Mouse (Mus musculus): ENCODE data around the gene Tmem140. TPM values are rescaled to one million over a fixed set of nuclear protein-coding genes. Genes with fewer than 3 reads are reported as not detected.

Tmem140 gene
- polyA plus RNA-seq, 1 experiment from 2014 or later, result 1.3 TPM

DNA sequence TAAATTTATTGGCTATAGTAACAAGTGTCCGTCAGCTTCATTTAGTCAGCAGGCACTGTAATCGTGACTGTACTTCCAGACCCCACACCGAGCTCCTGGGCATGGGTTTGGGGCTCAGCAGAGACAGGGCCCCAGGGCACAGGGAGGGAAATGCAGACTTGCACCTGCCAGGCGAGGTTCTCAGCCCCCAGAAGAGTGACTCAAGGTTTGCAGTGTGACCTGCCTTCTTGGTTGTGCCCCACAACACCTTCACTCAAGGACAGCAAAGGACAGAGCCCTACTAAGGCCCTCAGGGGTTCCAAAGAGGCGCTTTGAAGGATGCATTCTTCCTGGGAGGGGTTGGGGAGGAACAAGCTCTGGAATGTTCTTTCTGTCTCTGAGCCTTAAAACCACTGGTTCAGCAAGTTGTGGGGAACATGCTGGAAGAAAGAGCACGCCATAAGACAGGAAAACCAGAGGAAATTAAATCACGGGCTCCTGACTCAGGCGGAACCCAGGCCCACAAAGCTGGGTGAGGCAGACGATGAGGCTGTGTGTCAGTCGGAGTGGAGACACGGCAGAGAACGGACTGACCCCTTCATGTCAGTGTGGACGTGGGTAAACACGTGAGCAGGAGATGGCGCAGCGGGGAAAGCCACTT lies 16.3 kb downstream of the Tmem140 start:
- Histone ChIP-seq H3K27me3 (no peaks in the 10 kb centered on the region), H3K4me2 (replicated peaks) (no peak overlapping the region), H3K9ac (replicated peaks) (no peak overlapping the region), H3K4me3 (no peak overlapping the region), H3K27ac (replicated peaks) (no peak overlapping the region), H3K36me3 (0 out of 2 replicates have a peak, but pooled peaks cover 3% of the 10 kb centered on the region), H3K4me1 (peaks cover 13% of the 10 kb centered on the region), H3K9me3 (no peaks in the 10 kb centered on the region)
- 91% methylated on average over 16 of the region's 16 CpGs for WGBS
- ATAC-seq (replicated peaks), result no peak

DNA sequence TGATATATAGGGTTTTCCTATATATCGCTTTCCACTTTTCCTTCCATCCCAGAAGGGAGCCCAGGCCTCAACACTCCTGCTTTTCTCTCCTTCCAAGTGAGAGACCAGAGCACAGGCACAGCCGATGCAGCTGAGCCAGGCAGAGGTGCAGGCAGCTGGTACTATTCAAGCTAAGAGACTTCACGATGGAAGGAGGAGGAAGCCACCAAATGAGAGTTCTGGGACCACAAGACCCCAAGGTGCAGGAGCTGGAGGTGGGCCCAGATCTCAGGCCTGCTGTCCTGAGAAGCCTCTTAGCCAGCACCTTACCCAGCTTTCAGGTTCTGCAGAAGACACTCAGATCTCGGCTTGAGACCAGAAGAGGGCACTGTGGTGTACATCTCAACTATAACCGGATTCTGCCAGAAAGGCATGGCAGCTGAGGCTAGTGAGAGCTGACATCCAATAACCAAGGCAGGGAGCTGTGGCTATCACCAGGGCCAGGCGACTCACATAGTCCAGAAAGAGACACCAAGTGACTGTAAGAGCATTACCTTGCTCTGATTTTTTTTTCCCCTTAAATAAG lies 17.0 kb downstream of the Tmem140 start:
- Histone ChIP-seq H3K36me3 (0 out of 2 replicates have a peak, but pooled peaks cover 3% of the 10 kb centered on the region), H3K4me1 (peaks cover 13% of the 10 kb centered on the region), H3K9ac (replicated peaks) (no peak overlapping the region), H3K27me3 (no peaks in the 10 kb centered on the region), H3K4me2 (replicated peaks) (no peak overlapping the region), H3K4me3 (no peak overlapping the region), H3K9me3 (no peaks in the 10 kb centered on the region), H3K27ac (replicated peaks) (no peak overlapping the region)
- ATAC-seq (replicated peaks), result no peak
- WGBS, result 64% methylated on average over 6 of the region's 6 CpGs

DNA sequence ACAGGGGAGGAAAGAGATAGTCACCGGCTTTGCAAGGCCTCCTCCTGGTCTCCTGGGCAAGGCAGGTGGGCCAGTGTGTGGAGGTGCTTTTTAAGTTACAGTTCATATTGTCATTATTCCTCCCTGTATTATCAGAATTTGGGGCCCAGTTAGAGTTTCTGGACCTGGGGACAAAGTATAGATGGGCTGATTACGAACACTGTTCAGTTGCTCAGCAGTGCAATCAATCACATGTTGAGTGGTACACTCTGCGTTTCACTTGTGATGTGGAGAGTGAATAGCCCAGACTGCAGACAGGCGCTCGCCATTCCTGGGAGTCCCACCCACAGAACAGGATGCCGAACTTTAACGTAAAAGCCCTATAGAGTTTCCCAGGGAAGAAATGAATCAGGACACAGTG lies 21.8 kb downstream of the Tmem140 start:
- Histone ChIP-seq H3K9ac (replicated peaks) (no peak overlapping the region), H3K9me3 (no peaks in the 10 kb centered on the region), H3K4me3 (no peak overlapping the region), H3K4me1 (peaks cover 10% of the 10 kb centered on the region), H3K4me2 (replicated peaks) (no peak overlapping the region), H3K36me3 (peaks cover 16% of the 10 kb centered on the region; the same call in 1 of the 2 replicates), H3K27me3 (no peaks in the 10 kb centered on the region), H3K27ac (replicated peaks) (no peak overlapping the region)
- ATAC-seq (replicated peaks), result no peak
- 90% methylated on average over 7 of the region's 7 CpGs for WGBS

DNA sequence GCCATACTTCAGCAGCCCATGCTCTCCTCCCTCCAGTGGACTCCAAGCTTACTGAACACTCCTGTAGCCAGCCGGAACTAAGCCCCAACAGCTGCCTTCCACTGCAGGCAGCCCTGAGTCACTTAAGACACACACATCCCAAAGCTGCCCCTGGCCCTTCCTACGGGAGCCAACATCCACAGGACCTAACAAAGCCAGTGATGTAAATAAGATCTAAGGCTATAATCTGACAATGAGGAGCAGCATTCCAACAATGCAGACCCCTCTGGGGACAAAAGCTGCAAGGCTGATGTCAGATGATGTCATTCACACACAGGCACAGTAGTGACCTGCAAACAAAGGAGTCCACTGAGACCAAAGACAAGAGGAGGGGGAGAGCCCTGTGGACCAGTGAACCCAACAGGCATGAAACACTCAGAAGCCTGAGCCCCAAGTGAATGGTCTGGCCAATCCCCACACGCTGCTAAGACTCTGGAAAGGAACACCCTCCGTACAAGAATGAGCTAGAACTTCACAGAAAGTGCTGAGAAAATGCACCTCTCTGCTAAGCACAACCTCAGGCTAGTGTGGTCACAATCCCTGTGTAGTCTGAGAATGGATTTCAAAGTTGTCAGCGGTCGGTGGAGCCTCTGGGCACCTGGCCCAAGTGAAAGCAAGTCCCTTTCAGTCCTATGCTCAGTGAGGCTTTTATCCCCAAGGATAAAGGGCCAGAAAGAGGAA lies 24.3 kb downstream of the Tmem140 start:
- 19% methylated on average over 6 of the region's 6 CpGs for WGBS
- H3K9ac ChIP-seq (replicated peaks), result no peak overlapping the region
- ATAC-seq (replicated peaks), result peak; percentile 58

DNA sequence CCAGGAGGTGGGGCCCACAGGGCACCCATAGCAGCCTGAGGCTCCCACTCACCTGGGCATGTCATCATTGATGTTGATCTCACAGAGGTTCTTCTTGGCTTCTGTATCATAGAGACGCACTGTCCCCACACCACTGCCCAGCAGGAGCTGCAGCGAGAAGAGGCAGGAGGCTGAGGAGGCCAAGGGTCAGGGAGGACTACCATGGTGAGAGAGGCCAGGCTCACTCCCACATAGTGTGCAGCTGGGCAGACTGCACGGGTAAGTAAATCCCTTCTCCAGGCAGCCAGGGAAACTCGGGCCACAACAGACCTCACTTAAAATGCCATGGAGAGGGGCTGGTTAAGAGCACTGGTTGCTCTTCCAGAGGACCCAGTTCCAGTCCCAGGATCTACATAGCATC lies 26.2 kb downstream of the Tmem140 start:
- Histone ChIP-seq H3K27ac (replicated peaks) (no peak overlapping the region), H3K9ac (replicated peaks) (no peak overlapping the region), H3K4me3 (no peak overlapping the region), H3K4me2 (replicated peaks) (no peak overlapping the region), H3K9me3 (no peaks in the 10 kb centered on the region), H3K36me3 (peaks cover 39% of the 10 kb centered on the region; the same call in 1 of the 2 replicates), H3K4me1 (peaks cover 10% of the 10 kb centered on the region), H3K27me3 (no peaks in the 10 kb centered on the region)
- WGBS, result 67% methylated on average over 4 of the region's 4 CpGs
- no peak for ATAC-seq (replicated peaks)

More for the DNA sequence above, 24.3 kb downstream of the Tmem140 start:
- no peak overlapping the region for H3K27ac ChIP-seq (replicated peaks)
- peaks cover 10% of the 10 kb centered on the region for H3K4me1 ChIP-seq
- H3K4me2 ChIP-seq (replicated peaks), result no peak overlapping the region
- H3K36me3 ChIP-seq, result peaks cover 28% of the 10 kb centered on the region; the same call in 1 of the 2 replicates
- H3K4me3 ChIP-seq, result no peak overlapping the region
- H3K27me3 ChIP-seq, result no peaks in the 10 kb centered on the region
- H3K9me3 ChIP-seq, result no peaks in the 10 kb centered on the region

DNA sequence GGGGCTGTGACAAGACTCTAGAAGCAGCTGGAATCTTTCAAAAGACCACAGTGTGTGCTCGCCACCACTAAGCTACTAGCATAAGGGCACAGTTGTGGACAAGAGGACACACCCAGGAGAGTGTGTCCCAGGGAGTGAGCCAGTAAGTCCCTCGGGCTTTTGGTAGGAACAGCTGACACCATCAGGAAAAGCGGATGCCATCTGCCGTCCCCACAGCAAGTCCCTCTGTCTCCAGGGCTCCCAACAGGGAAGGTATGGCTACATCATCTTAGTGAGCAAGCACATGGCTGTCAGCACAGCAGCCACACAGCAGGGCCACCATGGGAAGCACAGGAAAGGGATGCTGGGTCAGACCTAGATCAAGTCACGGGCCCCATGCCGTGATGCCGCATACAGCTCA lies 32.6 kb downstream of the Tmem140 start:
- Histone ChIP-seq H3K9me3 (no peaks in the 10 kb centered on the region), H3K4me1 (no peaks in the 10 kb centered on the region), H3K9ac (replicated peaks) (no peak overlapping the region), H3K4me2 (replicated peaks) (no peak overlapping the region), H3K27me3 (no peaks in the 10 kb centered on the region), H3K4me3 (no peak overlapping the region), H3K36me3 (peaks cover 46% of the 10 kb centered on the region), H3K27ac (replicated peaks) (no peak overlapping the region)
- ATAC-seq (replicated peaks), result no peak
- 88% methylated on average over 7 of the region's 7 CpGs for WGBS

DNA sequence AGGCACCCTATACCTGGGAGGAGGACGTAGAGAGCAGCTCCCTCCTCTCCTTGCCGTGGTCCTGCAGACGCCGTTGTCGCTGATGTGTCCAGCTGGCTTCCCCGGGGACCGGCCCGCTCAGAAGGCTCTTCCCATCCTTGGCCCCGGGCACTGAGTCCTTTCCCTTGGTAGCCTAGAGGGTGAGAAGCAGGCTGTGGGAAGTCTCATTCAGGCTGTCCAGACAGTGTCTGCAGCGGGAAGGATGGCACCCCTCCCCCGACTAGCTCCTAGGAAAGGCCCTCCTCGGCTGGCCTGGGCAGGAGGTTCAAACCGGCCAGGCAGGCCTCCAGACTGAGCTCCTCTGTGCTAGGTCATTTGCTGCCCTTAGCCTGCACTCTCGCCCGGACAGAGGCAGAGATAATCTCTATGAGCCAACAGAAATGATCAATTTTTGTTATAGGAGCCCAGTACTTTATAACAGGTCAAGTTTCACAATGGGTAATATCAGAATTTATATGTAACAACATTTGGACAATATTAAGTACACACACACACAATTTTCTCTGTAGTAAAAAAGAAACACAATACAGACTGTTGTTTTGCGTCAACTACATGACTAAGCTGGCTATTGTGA lies 33.3 kb downstream of the Tmem140 start:
- Histone ChIP-seq H3K9me3 (no peaks in the 10 kb centered on the region), H3K36me3 (peaks cover 48% of the 10 kb centered on the region), H3K4me1 (no peaks in the 10 kb centered on the region), H3K27ac (replicated peaks) (no peak overlapping the region), H3K4me2 (replicated peaks) (no peak overlapping the region), H3K4me3 (no peak overlapping the region), H3K9ac (replicated peaks) (no peak overlapping the region), H3K27me3 (no peaks in the 10 kb centered on the region)
- 61% methylated on average over 16 of the region's 16 CpGs for WGBS
- no peak for ATAC-seq (replicated peaks)

DNA sequence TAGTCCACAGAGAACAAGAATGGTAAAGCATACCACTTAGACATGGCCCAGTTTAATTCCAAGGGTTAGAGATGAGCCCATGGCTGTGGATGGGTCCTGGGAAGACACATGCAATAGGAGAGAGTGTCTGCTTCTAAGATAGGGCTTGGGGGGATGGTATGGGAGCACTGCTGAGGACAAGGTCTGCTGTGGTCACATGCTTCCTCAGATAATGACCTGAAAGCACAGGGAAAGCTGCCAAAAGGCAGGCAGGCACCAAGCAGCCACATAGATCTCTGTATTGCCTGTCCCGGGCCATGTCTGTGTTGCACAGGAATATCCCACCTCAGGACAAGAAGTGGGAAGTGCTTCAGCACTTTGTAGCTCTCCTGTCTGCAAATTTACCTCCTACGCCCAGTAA lies 36.2 kb downstream of the Tmem140 start:
- no peak overlapping the region for H3K9ac ChIP-seq (replicated peaks)
- no peaks in the 10 kb centered on the region for H3K27me3 ChIP-seq
- H3K36me3 ChIP-seq, result peaks cover 36% of the 10 kb centered on the region
- H3K4me3 ChIP-seq, result no peak overlapping the region
- no peaks in the 10 kb centered on the region for H3K9me3 ChIP-seq
- H3K4me1 ChIP-seq, result no peaks in the 10 kb centered on the region
- WGBS, result 98% methylated on average over 2 of the region's 2 CpGs
- no peak for ATAC-seq (replicated peaks)
- H3K27ac ChIP-seq (replicated peaks), result no peak overlapping the region
- no peak overlapping the region for H3K4me2 ChIP-seq (replicated peaks)

DNA sequence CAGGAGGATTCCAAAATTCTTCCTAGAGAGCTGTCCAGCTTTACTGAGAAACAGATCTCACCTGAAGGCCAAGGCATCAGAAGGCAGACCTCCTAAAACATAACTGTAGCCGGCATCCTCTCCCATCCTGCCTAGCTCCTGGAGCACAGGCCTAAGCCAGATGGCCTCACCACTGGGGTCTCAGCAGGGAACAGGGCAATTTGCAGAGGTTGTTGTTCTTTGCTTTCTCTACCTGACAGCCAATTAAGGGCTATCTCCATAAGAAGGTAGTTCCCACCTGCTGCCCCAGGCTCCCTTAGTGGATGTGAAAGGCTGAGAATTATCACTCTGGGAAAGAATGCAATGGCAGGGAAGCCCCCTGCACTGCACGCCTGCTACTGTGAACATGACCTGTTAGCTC lies 38.0 kb downstream of the Tmem140 start:
- no peaks in the 10 kb centered on the region for H3K27me3 ChIP-seq
- no peak overlapping the region for H3K4me3 ChIP-seq
- no peaks in the 10 kb centered on the region for H3K4me1 ChIP-seq
- no peak for ATAC-seq (replicated peaks)
- no peaks in the 10 kb centered on the region for H3K9me3 ChIP-seq
- peaks cover 24% of the 10 kb centered on the region; the same call in 1 of the 2 replicates for H3K36me3 ChIP-seq
- H3K4me2 ChIP-seq (replicated peaks), result no peak overlapping the region
- no peak overlapping the region for H3K9ac ChIP-seq (replicated peaks)
- no peak overlapping the region for H3K27ac ChIP-seq (replicated peaks)
- 55% methylated on average over 2 of the region's 2 CpGs for WGBS

DNA sequence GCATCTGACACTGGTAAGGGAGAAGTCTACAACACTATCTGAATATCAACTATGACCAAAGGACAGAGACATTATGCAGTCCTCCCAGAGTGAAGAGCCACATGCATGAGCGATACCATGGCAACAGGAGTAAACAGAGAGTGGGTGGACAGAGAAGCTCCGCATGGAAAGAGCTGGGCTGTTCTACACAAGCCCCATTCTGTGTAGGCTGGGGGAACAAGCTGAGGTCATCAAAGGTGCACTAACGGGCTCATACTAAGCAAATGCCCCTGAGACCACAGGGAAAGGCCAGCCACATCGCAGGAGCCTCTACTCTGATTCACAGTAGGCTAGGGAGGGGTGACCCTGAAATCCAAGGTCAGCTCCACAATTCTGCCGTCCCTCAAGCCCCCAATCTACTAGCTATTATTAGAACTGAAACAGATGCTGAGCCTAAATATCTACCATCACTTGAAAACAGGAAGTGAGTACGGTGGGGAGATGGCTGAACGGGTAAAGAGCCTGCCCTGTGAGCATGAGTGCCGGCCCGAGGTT lies 39.0 kb downstream of the Tmem140 start:
- Histone ChIP-seq H3K27me3 (no peaks in the 10 kb centered on the region), H3K36me3 (peaks cover 27% of the 10 kb centered on the region; the same call in 1 of the 2 replicates), H3K9me3 (no peaks in the 10 kb centered on the region), H3K4me2 (replicated peaks) (no peak overlapping the region), H3K27ac (replicated peaks) (no peak overlapping the region), H3K9ac (replicated peaks) (no peak overlapping the region), H3K4me1 (no peaks in the 10 kb centered on the region), H3K4me3 (no peak overlapping the region)
- 75% methylated on average over 9 of the region's 9 CpGs for WGBS
- no peak for ATAC-seq (replicated peaks)

DNA sequence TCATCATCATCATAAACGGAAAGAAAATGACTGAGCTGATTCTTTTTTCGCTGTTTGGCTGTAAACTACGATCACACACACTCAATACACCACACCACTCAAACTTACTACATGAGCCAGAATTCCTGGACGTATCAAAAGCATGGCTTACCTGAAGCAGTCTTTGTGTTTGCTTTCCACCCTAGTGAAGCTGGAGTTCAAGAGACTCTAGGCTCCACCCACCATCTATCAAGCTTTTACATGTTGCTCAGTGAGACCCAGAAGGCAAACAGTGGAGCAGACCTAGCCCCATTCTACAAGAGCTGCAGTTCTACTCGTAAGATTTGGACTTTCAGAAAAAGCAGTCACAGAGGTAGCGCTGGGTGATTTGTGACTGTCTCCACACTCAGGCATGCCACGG lies 39.6 kb downstream of the Tmem140 start:
- no peak overlapping the region for H3K4me3 ChIP-seq
- ATAC-seq (replicated peaks), result no peak
- H3K4me2 ChIP-seq (replicated peaks), result no peak overlapping the region
- no peak overlapping the region for H3K27ac ChIP-seq (replicated peaks)
- H3K27me3 ChIP-seq, result no peaks in the 10 kb centered on the region
- H3K4me1 ChIP-seq, result no peaks in the 10 kb centered on the region
- peaks cover 27% of the 10 kb centered on the region; the same call in 1 of the 2 replicates for H3K36me3 ChIP-seq
- H3K9ac ChIP-seq (replicated peaks), result no peak overlapping the region
- WGBS, result 92% methylated on average over 7 of the region's 7 CpGs
- H3K9me3 ChIP-seq, result no peaks in the 10 kb centered on the region

DNA sequence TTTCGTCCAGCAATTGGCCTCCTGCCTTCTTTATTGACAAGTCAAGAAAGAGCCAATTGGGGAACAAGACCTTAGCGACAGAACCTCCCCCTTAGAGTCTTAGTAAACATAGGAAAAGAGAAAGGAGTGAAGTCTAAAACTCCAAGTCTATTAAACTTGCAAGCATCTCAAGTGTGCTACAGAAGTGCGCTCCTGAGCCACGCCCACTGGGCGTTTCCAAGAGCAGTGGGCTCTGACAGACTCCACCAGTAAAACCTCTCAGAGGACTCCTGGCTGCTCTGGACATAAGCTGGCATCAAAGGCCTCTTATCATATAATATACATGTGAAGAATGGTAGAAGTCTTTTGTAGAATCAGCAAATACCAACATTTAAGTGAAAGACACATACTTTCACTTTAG lies 40.5 kb downstream of the Tmem140 start:
- H3K36me3 ChIP-seq, result peaks cover 27% of the 10 kb centered on the region; the same call in 1 of the 2 replicates

More for the DNA sequence above, 40.5 kb downstream of the Tmem140 start:
- WGBS, result 81% methylated on average over 5 of the region's 5 CpGs
- Histone ChIP-seq H3K27me3 (no peaks in the 10 kb centered on the region), H3K4me2 (replicated peaks) (no peak overlapping the region), H3K27ac (replicated peaks) (no peak overlapping the region), H3K9me3 (no peaks in the 10 kb centered on the region), H3K9ac (replicated peaks) (no peak overlapping the region), H3K4me3 (no peak overlapping the region), H3K4me1 (no peaks in the 10 kb centered on the region)
- no peak for ATAC-seq (replicated peaks)
